Mouse (Mus musculus) neutrophil, adult 83 days (primary cell): ENCODE results near the gene Fa2h. TPM values are rescaled to one million over a fixed set of nuclear protein-coding genes. Genes with fewer than 3 reads are reported as not detected.

Experiments used
- total RNA-seq, 2 experiments: library from RNA; stranded (reverse); gene quantifications; one replicate each; pipeline ENCODE4 v1.2.4; 2023

Gene Fa2h
- not detected for total RNA-seq

DNA sequence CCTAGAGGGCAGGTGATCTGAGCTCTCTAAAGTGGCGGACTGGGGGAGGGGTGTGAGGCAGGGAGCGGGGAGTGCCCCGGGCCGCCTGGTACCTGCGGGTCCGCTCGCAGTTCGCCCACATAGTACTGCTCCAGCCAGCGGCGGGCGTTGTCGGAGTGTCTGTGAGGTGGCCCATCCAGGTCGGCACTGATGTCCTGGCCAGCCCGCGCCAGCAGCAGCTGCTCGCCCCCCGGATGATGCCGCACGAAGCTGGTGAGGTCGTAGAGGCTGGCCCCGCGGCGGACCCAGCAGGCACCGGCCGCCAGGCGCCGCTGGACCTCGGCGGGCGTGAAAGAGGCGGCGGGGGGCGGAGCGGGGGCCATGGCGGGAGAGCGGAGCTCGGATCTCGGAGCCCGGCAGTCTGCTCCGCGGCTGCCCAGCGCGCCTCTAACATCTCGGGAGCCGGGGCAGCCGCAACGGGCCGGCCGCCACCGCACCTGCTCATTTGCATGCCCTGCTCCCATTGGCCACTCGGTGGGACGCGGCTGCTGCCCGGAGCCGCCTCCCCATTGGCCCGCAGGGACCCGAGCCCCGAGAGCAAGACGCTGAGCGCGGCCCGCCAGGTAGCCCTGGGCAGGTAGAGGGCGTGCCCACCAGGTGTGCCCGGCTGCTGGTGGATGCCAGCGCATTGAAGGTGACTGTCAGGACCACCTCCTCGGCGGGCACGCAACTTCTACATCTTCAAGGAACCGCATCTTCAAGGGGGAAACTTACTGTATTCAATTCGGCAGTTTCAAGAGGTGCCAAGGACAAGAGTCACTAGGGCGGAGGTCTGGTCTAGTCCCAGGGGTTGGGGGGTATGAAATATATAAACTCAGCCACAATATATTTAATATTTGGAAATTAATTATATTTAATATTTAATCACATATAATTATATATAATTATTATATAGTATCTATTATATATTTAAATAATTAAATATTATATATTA, at the start of gene Fa2h:
Gene Fa2h, minus strand, starts transcription at position 434 of the 973 bp plus-strand sequence.

DNA sequence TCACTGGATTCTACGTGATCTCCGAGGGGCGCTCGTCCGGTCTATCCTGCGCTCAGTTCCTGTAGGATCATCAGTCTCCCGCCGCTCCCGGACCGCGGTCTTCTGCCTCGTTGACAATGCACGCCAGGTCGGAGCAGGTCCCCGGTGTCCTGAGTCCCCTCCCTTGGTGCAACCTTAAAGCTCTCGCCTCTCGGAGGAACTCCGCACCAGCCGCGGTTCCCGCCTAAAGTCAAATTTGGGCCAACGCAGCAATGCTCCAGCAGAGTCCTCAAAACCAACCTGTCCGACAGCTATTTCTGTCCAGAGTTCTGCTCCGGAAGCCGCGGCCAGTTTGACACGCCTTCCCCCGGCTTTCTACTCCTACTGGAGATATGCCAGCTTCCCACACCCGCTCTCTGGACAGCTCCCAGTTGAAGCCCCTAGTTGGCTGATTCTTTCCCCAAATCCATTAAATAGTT, 55.7 kb downstream of the Fa2h start, which contains the start of gene Mlkl:
Gene Mlkl, minus strand, starts transcription at position 288 of the 458 bp plus-strand sequence.

DNA sequence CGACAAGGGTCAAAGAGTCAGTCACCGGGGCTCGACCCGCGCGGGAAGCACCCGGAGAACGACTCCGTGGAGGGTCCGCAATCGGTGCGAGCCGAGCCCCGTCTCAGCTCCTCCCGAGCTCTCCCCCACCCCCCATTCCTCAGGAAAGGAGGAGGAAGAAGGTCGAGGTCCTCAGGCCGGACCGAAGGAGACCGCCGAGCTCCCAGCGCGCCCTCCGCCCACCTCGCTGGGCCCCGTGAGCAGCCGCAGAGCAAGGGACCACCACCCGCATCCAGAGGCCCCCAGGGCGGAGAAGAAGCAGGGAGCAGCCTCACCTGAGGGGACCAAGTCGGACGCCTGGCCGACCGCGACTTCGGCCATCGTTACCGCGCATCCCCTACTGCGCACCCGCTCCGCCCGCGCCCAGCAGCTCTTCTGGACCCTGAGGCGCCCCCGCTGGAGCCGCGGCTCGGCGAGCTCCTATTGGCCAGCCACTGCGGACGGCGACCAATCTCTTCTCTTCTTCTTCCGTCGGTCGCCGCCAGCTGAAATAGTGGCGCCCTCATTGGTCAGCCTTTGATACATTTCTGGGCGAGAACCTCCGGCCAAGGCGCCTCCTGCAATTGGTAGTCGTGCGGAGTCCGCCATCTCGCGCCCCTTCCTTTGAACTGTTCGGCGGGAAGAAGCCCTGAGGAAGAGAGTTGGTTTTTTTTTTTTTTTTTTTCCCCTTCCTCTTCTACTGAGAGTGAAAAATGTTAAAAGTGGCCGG, 93.6 kb downstream of the Fa2h start, which contains the start of gene Rfwd3:
Gene Rfwd3, minus strand, starts transcription at position 402 of the 748 bp plus-strand sequence.

Other genes starting within 250 kb of the Fa2h start
- gene Glg1, start 134.6 kb downstream of the Fa2h start, total RNA-seq = 10 to 100 TPM; 53.4 to 54.3 TPM
- 10 to 100 TPM; 47.5 to 49.5 TPM for gene Rfwd3, start 93.6 kb downstream of the Fa2h start, total RNA-seq
- gene Mlkl, start 55.6 kb downstream of the Fa2h start, total RNA-seq = 10 to 100 TPM; 18.6 to 21.0 TPM
- 1 to 10 TPM; 5.3 to 6.2 TPM for gene Wdr59, start 128.3 kb upstream of the Fa2h start, total RNA-seq
- 100 to 1,000 TPM; 159 to 166 TPM for gene Znrf1, start 142.3 kb upstream of the Fa2h start, total RNA-seq
- not detected for gene Ldhd, start 236.6 kb upstream of the Fa2h start, total RNA-seq
- 1 to 10 TPM; 2.7 to 3.4 TPM for gene Zfp1, start 249.6 kb upstream of the Fa2h start, total RNA-seq